Mouse (Mus musculus) heart, adult 2 months (tissue): ENCODE results near the gene Smg6. TPM values are rescaled to one million over a fixed set of nuclear protein-coding genes. Genes with fewer than 3 reads are reported as not detected.

ENCODE experiments used
- DNase-seq, 2 experiments: peaks; one replicate each; pipeline ENCODE4 v3.0.0; 2021
- H3K27ac ChIP-seq: fragments of 200-600 bp; 2 replicates; pipeline ENCODE4 v1.8.1; 2022
- H3K27me3 ChIP-seq: fragments of 200-500 bp; 2 replicates; pipeline ENCODE4 v1.6.1; 2012; ENCODE audit warnings: mild to moderate bottlenecking, low read length, inconsistent platforms, mixed read lengths; ENCODE audit not compliant: control insufficient read depth, insufficient read depth
- H3K36me3 ChIP-seq: fragments of 200-500 bp; 2 replicates; pipeline ENCODE4 v1.6.1; 2012; ENCODE audit warnings: low read length, inconsistent platforms; ENCODE audit not compliant: control insufficient read depth, insufficient read depth
- H3K4me1 ChIP-seq: fragments of 200-500 bp; 2 replicates; pipeline ENCODE4 v1.6.1; 2011; ENCODE audit warnings: low read length; ENCODE audit not compliant: control insufficient read depth, insufficient read depth
- H3K4me3 ChIP-seq: fragments of 200-600 bp; 2 replicates; pipeline ENCODE4 v1.8.1; 2022
- H3K79me2 ChIP-seq: fragments of 200-500 bp; replicated peaks from 2 replicates; pipeline ENCODE4 v1.6.1; 2012; ENCODE audit warnings: mild to moderate bottlenecking, inconsistent platforms, low read length, moderate library complexity, mixed read lengths; ENCODE audit not compliant: control insufficient read depth, insufficient read depth
- H3K9ac ChIP-seq: fragments of 200-500 bp; 2 replicates; pipeline ENCODE4 v1.6.1; 2012; ENCODE audit warnings: low read depth, mild to moderate bottlenecking, control low read depth, inconsistent platforms, low read length, mixed read lengths
- CTCF ChIP-seq: fragments of 200-600 bp; IDR thresholded peaks from 2 replicates; pipeline ENCODE4 v1.8.1; 2022; ENCODE audit warnings: antibody characterized with exemption, mild to moderate bottlenecking, moderate library complexity
- EP300 ChIP-seq: fragments of 200-500 bp; IDR thresholded peaks from 2 replicates; pipeline ENCODE4 v1.6.1; 2011; ENCODE audit warnings: low read depth, low read length, control low read depth; ENCODE audit not compliant: insufficient read depth
- POLR2A ChIP-seq: fragments of 200-500 bp; IDR thresholded peaks from 2 replicates; pipeline ENCODE4 v1.6.1; 2011; ENCODE audit warnings: mild to moderate bottlenecking, low read depth, low read length, control low read depth; ENCODE audit not compliant: insufficient read depth
- WGBS: fragments of 180-500 bp; shearing (Covaris S2); methylation state at CpG from one replicate; pipeline ENCODE4 v1.1.7; 2018; 5-methylcytosine and 5-hydroxymethylcytosine counted together
- intact Hi-C: fragments of 180-260 bp; cut with DNase I; formaldehyde crosslinking; loops from one replicate; pipeline ENCODE4 v1.15.1; 2025
- polyA plus RNA-seq: library from polyadenylated mRNA; depleted of rRNA; stranded (reverse); fragments of >200 nt; gene quantifications from 2 replicates; pipeline ENCODE4 v1.2.3, GENCODE M21; 2012
- total RNA-seq, 2 experiments: library from RNA; stranded (reverse); gene quantifications; 2 replicates each; pipeline ENCODE4 v1.2.3; 2021

Gene Smg6
- total and polyA plus RNA-seq, 3 experiments, result 17.8 to 19.5 (median 18.1) TPM

- intact Hi-C loops, result loop anchor here (2.0 kb wide), 1 partner anchor 21 kb away; no protein-coding TSS in a partner anchor
- TF ChIP-seq CTCF (no peak), EP300 (no peak), POLR2A (no peak)
- peak overlapping the region; percentile 76 for H3K27ac ChIP-seq
- H3K79me2 ChIP-seq, result no peaks in the 10 kb centered on the region
- 38% methylated on average over 2 of the region's 2 CpGs for WGBS
- H3K4me3 ChIP-seq, result no peak overlapping the region
- H3K27me3 ChIP-seq, result no peaks in the 10 kb centered on the region
- no peak for DNase-seq
- H3K4me1 ChIP-seq, result peaks cover 37% of the 10 kb centered on the region
- peaks cover 2% of the 10 kb centered on the region for H3K36me3 ChIP-seq
- H3K9ac ChIP-seq, result no peak overlapping the region
Observed at GRCm38 (mm10) chr11:75157901-75158300, 232.3 kb downstream of the Smg6 start.

- intact Hi-C loops, result no loop called here
- 76% methylated on average over 14 of the region's 14 CpGs for WGBS
- no peak overlapping the region for H3K4me3 ChIP-seq
- no peak overlapping the region for H3K9ac ChIP-seq
- H3K27ac ChIP-seq, result peak overlapping the region; percentile 34; the same call in 1 of the 2 replicates
- TF ChIP-seq POLR2A (0 out of 2 replicates have a peak, but pooled peaks have one; percentile 18), EP300 (0 out of 2 replicates have a peak, but pooled peaks have one; percentile 29), CTCF (no peak)
- H3K36me3 ChIP-seq, result peaks cover 2% of the 10 kb centered on the region
- DNase-seq, result peak; percentile 28 to 47
- H3K27me3 ChIP-seq, result no peaks in the 10 kb centered on the region
- no peaks in the 10 kb centered on the region for H3K79me2 ChIP-seq
- peaks cover 38% of the 10 kb centered on the region for H3K4me1 ChIP-seq
Observed at GRCm38 (mm10) chr11:75158432-75158831, 232.8 kb downstream of the Smg6 start.

GRCm38 (mm10) chr11:75159564-75159963 is 233.9 kb downstream of the Smg6 start:
- Histone ChIP-seq H3K36me3 (peaks cover 8% of the 10 kb centered on the region), H3K79me2 (no peaks in the 10 kb centered on the region), H3K27me3 (no peaks in the 10 kb centered on the region), H3K9ac (no peak overlapping the region), H3K4me1 (peaks cover 35% of the 10 kb centered on the region), H3K27ac (peak overlapping the region; percentile 3; the same call in 1 of the 2 replicates), H3K4me3 (no peak overlapping the region)
- TF ChIP-seq POLR2A (no peak), CTCF (peak; percentile 78), EP300 (peak; percentile 69; the same call in 1 of the 2 replicates)
- peak; percentile 69 to 79 for DNase-seq
- intact Hi-C loops, result no loop called here
- WGBS, result 33% methylated on average over 2 of the region's 2 CpGs

GRCm38 (mm10) chr11:75160954-75161353 is 235.3 kb downstream of the Smg6 start:
- Histone ChIP-seq H3K4me3 (no peak overlapping the region), H3K27ac (peak overlapping the region; percentile 18), H3K27me3 (no peaks in the 10 kb centered on the region), H3K36me3 (peaks cover 9% of the 10 kb centered on the region), H3K79me2 (no peaks in the 10 kb centered on the region; the same call in 1 of the 2 replicates), H3K9ac (no peak overlapping the region), H3K4me1 (peaks cover 37% of the 10 kb centered on the region)
- intact Hi-C loops, result loop anchor here (10.0 kb wide), 1 partner anchor 326 kb away; the partner anchor contains the start of gene Mnt
- WGBS, result 66% methylated on average over 7 of the region's 7 CpGs
- TF ChIP-seq EP300, result no peak
- TF ChIP-seq POLR2A, result no peak
- TF ChIP-seq CTCF, result no peak
- no peak for DNase-seq

- no peak overlapping the region for H3K9ac ChIP-seq
- DNase-seq, result no peak
- 52% methylated on average over 4 of the region's 4 CpGs for WGBS
- peaks cover 9% of the 10 kb centered on the region for H3K36me3 ChIP-seq
- H3K27ac ChIP-seq, result peak overlapping the region; percentile 18
- no peaks in the 10 kb centered on the region for H3K27me3 ChIP-seq
- intact Hi-C loops, result loop anchor here (10.0 kb wide), 1 partner anchor 327 kb away; the partner anchor contains the start of gene Mnt
- H3K4me1 ChIP-seq, result peaks cover 31% of the 10 kb centered on the region
- no peak overlapping the region for H3K4me3 ChIP-seq
- no peak for TF ChIP-seq CTCF
- no peak for TF ChIP-seq EP300
- TF ChIP-seq POLR2A, result no peak
- no peaks in the 10 kb centered on the region; the same call in 1 of the 2 replicates for H3K79me2 ChIP-seq
Observed at GRCm38 (mm10) chr11:75161417-75162008, 235.9 kb downstream of the Smg6 start.

GRCm38 (mm10) chr11:75162591-75163080 is 237.0 kb downstream of the Smg6 start:
- intact Hi-C loops, result loop anchor here (10.0 kb wide), 1 partner anchor 328 kb away; the partner anchor contains the start of gene Mnt
- DNase-seq, result no peak
- TF ChIP-seq CTCF (no peak), EP300 (no peak), POLR2A (no peak)
- H3K4me1 ChIP-seq, result peaks cover 25% of the 10 kb centered on the region
- 0 out of 2 replicates have a peak overlapping the region, but pooled peaks have one; percentile 23 for H3K9ac ChIP-seq
- H3K79me2 ChIP-seq, result no peaks in the 10 kb centered on the region; the same call in 1 of the 2 replicates
- H3K36me3 ChIP-seq, result peaks cover 9% of the 10 kb centered on the region
- H3K4me3 ChIP-seq, result no peak overlapping the region
- peak overlapping the region; percentile 96 for H3K27ac ChIP-seq
- 65% methylated on average over 12 of the region's 12 CpGs for WGBS
- H3K27me3 ChIP-seq, result no peaks in the 10 kb centered on the region
